Mouse (Mus musculus) cerebral cortex, adult 2 months (tissue): ENCODE results near the gene Map1s.

Experiments
- WGBS: fragments of 180-500 bp; shearing (Covaris S2); methylation state at CpG from one replicate; pipeline ENCODE4 v1.1.7; 2018; 5-methylcytosine and 5-hydroxymethylcytosine counted together

Gene Map1s

GRCm38 (mm10) chr8:70898661-70899198 lies 7.0 kb upstream of the Map1s start:
- 39% methylated on average over 2 of the region's 2 CpGs for WGBS

GRCm38 (mm10) chr8:70899226-70899625 lies 6.5 kb upstream of the Map1s start:
- WGBS: 73% methylated on average over 2 of the region's 2 CpGs

- 82% methylated on average over 2 of the region's 2 CpGs for WGBS
Observed at GRCm38 (mm10) chr8:70900872-70901387, 4.8 kb upstream of the Map1s start.

GRCm38 (mm10) chr8:70902211-70902610 lies 3.5 kb upstream of the Map1s start:
- 36% methylated on average over 5 of the region's 5 CpGs for WGBS

GRCm38 (mm10) chr8:70903112-70903511 lies 2.6 kb upstream of the Map1s start:
- 58% methylated on average over 4 of the region's 4 CpGs for WGBS

- WGBS: 60% methylated on average over 4 of the region's 4 CpGs
Observed at GRCm38 (mm10) chr8:70904532-70904931, 1.2 kb upstream of the Map1s start.

- 7% methylated on average over 8 of the region's 8 CpGs for WGBS
Observed at GRCm38 (mm10) chr8:70905463-70905830, 285 bp upstream of the Map1s start.

GRCm38 (mm10) chr8:70907518-70907917 lies 1.8 kb downstream of the Map1s start:
- 76% methylated on average over 2 of the region's 2 CpGs for WGBS

GRCm38 (mm10) chr8:70911596-70911995 lies 5.9 kb downstream of the Map1s start:
- 77% methylated on average over 5 of the region's 5 CpGs for WGBS

- WGBS: 88% methylated on average over 30 of the region's 30 CpGs
Observed at GRCm38 (mm10) chr8:70912955-70913354, 7.2 kb downstream of the Map1s start.

- 92% methylated on average over 26 of the region's 26 CpGs for WGBS
Observed at GRCm38 (mm10) chr8:70913523-70913922, 7.8 kb downstream of the Map1s start.

GRCm38 (mm10) chr8:70914704-70915103 lies 9.0 kb downstream of the Map1s start:
- 85% methylated on average over 17 of the region's 17 CpGs for WGBS

GRCm38 (mm10) chr8:70920049-70920922 lies 14.6 kb downstream of the Map1s start:
- 84% methylated on average over 9 of the region's 9 CpGs for WGBS

GRCm38 (mm10) chr8:70924151-70924550 lies 18.4 kb downstream of the Map1s start:
- WGBS: 90% methylated on average over 4 of the region's 4 CpGs

GRCm38 (mm10) chr8:70925754-70926153 lies 20.0 kb downstream of the Map1s start:
- 96% methylated on average over 4 of the region's 4 CpGs for WGBS

- 49% methylated on average over 5 of the region's 5 CpGs for WGBS
Observed at GRCm38 (mm10) chr8:70926396-70926795, 20.7 kb downstream of the Map1s start.

GRCm38 (mm10) chr8:70928096-70928495 lies 22.4 kb downstream of the Map1s start:
- 65% methylated on average over 3 of the region's 3 CpGs for WGBS

GRCm38 (mm10) chr8:70928778-70929322 lies 23.1 kb downstream of the Map1s start:
- WGBS: 82% methylated on average over 5 of the region's 5 CpGs

GRCm38 (mm10) chr8:70931731-70932130 lies 26.0 kb downstream of the Map1s start:
- 94% methylated on average over 11 of the region's 11 CpGs for WGBS

GRCm38 (mm10) chr8:70933036-70933435 lies 27.3 kb downstream of the Map1s start:
- 85% methylated on average over 4 of the region's 4 CpGs for WGBS

- 41% methylated on average over 7 of the region's 7 CpGs for WGBS
Observed at GRCm38 (mm10) chr8:70934786-70935185, 29.1 kb downstream of the Map1s start.

- WGBS: 69% methylated on average over 6 of the region's 6 CpGs
Observed at GRCm38 (mm10) chr8:70937200-70937599, 31.5 kb downstream of the Map1s start.

GRCm38 (mm10) chr8:70941478-70941877 lies 35.7 kb downstream of the Map1s start:
- WGBS: 43% methylated on average over 2 of the region's 2 CpGs
